Mouse (Mus musculus): ENCODE results near the gene Rbm8a. TPM values are rescaled to one million over a fixed set of nuclear protein-coding genes. Genes with fewer than 3 reads are reported as not detected.

The Rbm8a gene
- polyA plus RNA-seq, 1 experiment = 108 TPM

DNA sequence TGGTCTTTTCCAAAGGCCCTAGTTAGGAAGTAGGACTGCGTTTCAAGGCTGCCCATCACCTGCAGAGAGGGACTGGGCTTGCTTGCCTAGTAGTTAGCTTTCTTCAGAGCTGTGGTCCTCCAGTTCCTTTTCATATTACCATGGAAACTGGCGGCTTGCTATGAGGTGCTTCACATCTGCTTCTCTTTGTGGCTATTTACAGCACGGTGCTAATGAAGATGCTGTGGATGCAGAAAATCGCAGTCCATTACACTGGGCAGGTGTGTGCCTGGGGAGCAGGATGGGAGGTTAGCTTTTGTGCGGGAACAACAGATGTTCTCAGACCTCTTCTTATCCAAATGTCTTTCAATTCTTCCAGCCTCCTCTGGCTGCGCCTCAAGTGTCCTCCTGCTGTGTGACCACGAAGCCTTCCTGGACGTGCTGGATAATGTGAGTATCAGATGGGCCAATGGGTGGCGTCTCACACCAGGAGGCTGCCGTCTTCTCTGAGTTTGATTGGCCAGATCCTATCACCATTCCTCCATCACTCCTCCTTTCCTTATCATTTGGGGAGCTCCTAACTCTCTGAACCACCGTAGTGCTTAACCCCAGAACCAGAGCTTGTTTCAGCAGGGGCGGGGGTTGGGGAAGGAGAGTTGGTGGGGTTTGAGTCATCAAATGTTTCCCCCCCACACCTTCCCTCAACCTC lies 50.7 kb downstream of the Rbm8a start:
- peaks cover 6% of the 10 kb centered on the region for H3K4me1 ChIP-seq (ENCODE audit: control insufficient read depth, insufficient read depth, low read length)
- H3K27ac ChIP-seq (ENCODE audit: insufficient read depth, low read length) = no peak overlapping the region
- no peak for TF ChIP-seq CTCF (IDR thresholded peaks at IDR 0.05; ENCODE audit: borderline replicate concordance, insufficient read depth, low read length)
- no peak for TF ChIP-seq POLR2A (IDR thresholded peaks at IDR 0.05; ENCODE audit: low read depth, low read length)
- no peak overlapping the region for H3K4me3 ChIP-seq (ENCODE audit: insufficient read depth, low read length)

Other genes with a start within 250 kb of the Rbm8a start
- gene BC107364, start 177.6 kb upstream of the Rbm8a start, polyA plus RNA-seq (2011; ENCODE audit: insufficient read length, low read depth, missing spikeins) = not detected in 2 replicates
- gene Hfe2, start 104.8 kb upstream of the Rbm8a start, polyA plus RNA-seq (2011; ENCODE audit: insufficient read length, low read depth, missing spikeins) = not detected in 2 replicates
- 37.6 and 98.8 TPM in 2 replicates for gene Txnip, start 72.0 kb upstream of the Rbm8a start, polyA plus RNA-seq (2011; ENCODE audit: insufficient read length, low read depth, missing spikeins)
- not detected in 2 replicates for gene Gm16253, start 52.9 kb upstream of the Rbm8a start, polyA plus RNA-seq (2011; ENCODE audit: insufficient read length, low read depth, missing spikeins)
- gene Polr3gl, start 35.8 kb upstream of the Rbm8a start, polyA plus RNA-seq (2011; ENCODE audit: insufficient read length, low read depth, missing spikeins) = 23.2 and 30.6 TPM in 2 replicates
- 5.1 and 7.4 TPM in 2 replicates for gene Ankrd34a, start 33.3 kb upstream of the Rbm8a start, polyA plus RNA-seq (2011; ENCODE audit: insufficient read length, low read depth, missing spikeins)
- gene Lix1l, start 28.8 kb upstream of the Rbm8a start, polyA plus RNA-seq (2011; ENCODE audit: insufficient read length, low read depth, missing spikeins) = 109 and 123 TPM in 2 replicates
- gene Pex11b, start 5.4 kb downstream of the Rbm8a start, polyA plus RNA-seq (2011; ENCODE audit: insufficient read length, low read depth, missing spikeins) = 31.3 and 35.5 TPM in 2 replicates
- gene Gm42957, start 5.5 kb downstream of the Rbm8a start, polyA plus RNA-seq (2011; ENCODE audit: insufficient read length, low read depth, missing spikeins) = 0.28 and 0.30 TPM in 2 replicates
- 1.7 and 2.0 TPM in 2 replicates for gene Itga10, start 15.7 kb downstream of the Rbm8a start, polyA plus RNA-seq (2011; ENCODE audit: insufficient read length, low read depth, missing spikeins)
- gene Ankrd35, start 40.2 kb downstream of the Rbm8a start, polyA plus RNA-seq (2011; ENCODE audit: insufficient read length, low read depth, missing spikeins) = 0.23 and 0.67 TPM in 2 replicates
- gene Pias3, start 66.5 kb downstream of the Rbm8a start, polyA plus RNA-seq (2011; ENCODE audit: insufficient read length, low read depth, missing spikeins) = 40.9 and 46.0 TPM in 2 replicates
- gene Nudt17, start 78.6 kb downstream of the Rbm8a start, polyA plus RNA-seq (2011; ENCODE audit: insufficient read length, low read depth, missing spikeins) = 4.4 and 5.2 TPM in 2 replicates
- 28.3 and 35.1 TPM in 2 replicates for gene Polr3c, start 97.7 kb downstream of the Rbm8a start, polyA plus RNA-seq (2011; ENCODE audit: insufficient read length, low read depth, missing spikeins)
- gene Rnf115, start 97.7 kb downstream of the Rbm8a start, polyA plus RNA-seq (2011; ENCODE audit: insufficient read length, low read depth, missing spikeins) = 30.9 and 38.9 TPM in 2 replicates
- gene Pdzk1, start 199.4 kb downstream of the Rbm8a start, polyA plus RNA-seq (2011; ENCODE audit: insufficient read length, low read depth, missing spikeins) = not detected in 2 replicates
- gene Cd160, start 199.4 kb downstream of the Rbm8a start, polyA plus RNA-seq (2011; ENCODE audit: insufficient read length, low read depth, missing spikeins) = not detected in 2 replicates